Mouse (Mus musculus) liver, embryonic 15.5 days (tissue): ENCODE data around the gene Erbin. TPM values are rescaled to one million over a fixed set of nuclear protein-coding genes. Genes with fewer than 3 reads are reported as not detected.

ENCODE experiments used
- ATAC-seq: fragments of 200-750 bp; cut with Nextera tagmentation; 2 replicates; pipeline ENCODE4 v1.8.0; 2017; ENCODE audit warnings: moderate number of reproducible peaks, mild to moderate bottlenecking, moderate library complexity; ENCODE audit not compliant: insufficient read depth
- H3K27ac ChIP-seq: fragments of 300-500 bp; sonication (generic); replicated peaks from 2 replicates; pipeline ENCODE4 v1.5.1; 2015; ENCODE audit warnings: mild to moderate bottlenecking, inconsistent platforms
- H3K27me3 ChIP-seq: fragments of 300-500 bp; sonication (generic); 2 replicates; pipeline ENCODE4 v1.6.1; 2015; ENCODE audit warnings: mild to moderate bottlenecking, inconsistent platforms
- H3K36me3 ChIP-seq: fragments of 300-500 bp; sonication (generic); replicated peaks from 2 replicates; pipeline ENCODE4 v1.6.1; 2015; ENCODE audit warnings: moderate library complexity, mild to moderate bottlenecking, inconsistent platforms
- H3K4me1 ChIP-seq: fragments of 300-500 bp; sonication (generic); replicated peaks from 2 replicates; pipeline ENCODE4 v1.6.1; 2015; ENCODE audit warnings: inconsistent platforms
- H3K4me2 ChIP-seq: fragments of 300-500 bp; sonication (generic); 2 replicates; pipeline ENCODE4 v1.6.1; 2015; ENCODE audit warnings: moderate library complexity, mild to moderate bottlenecking, inconsistent platforms
- H3K4me3 ChIP-seq: fragments of 300-500 bp; sonication (generic); replicated peaks from 2 replicates; pipeline ENCODE4 v1.5.1; 2015; ENCODE audit warnings: mild to moderate bottlenecking, inconsistent platforms
- H3K9ac ChIP-seq: fragments of 300-500 bp; sonication (generic); 2 replicates; pipeline ENCODE4 v1.6.1; 2015; ENCODE audit warnings: moderate library complexity, mild to moderate bottlenecking, inconsistent platforms
- H3K9me3 ChIP-seq: fragments of 300-500 bp; sonication (generic); replicated peaks from 2 replicates; pipeline ENCODE4 v1.6.1; 2016; ENCODE audit warnings: inconsistent platforms
- WGBS: fragments of 180-500 bp; shearing (Covaris S2); methylation state at CpG from one replicate; pipeline ENCODE4 v1.1.7; 2015; ENCODE audit warnings: mixed read lengths; ENCODE audit not compliant: insufficient replicate concordance; 5-methylcytosine and 5-hydroxymethylcytosine counted together
- polyA plus RNA-seq: library from polyadenylated mRNA; unstranded; fragments of >200 nt; fragmentation: Nextera tagmentation; extraction: Ambion mirVana; gene quantifications from 2 replicates; pipeline ENCODE4 v1.2.1, GENCODE M21; 2015

Erbin gene
- polyA plus RNA-seq, 1 experiment from 2014 or later, result 4.5 TPM

- Histone ChIP-seq H3K4me3 (no peak overlapping the region), H3K9me3 (no peaks in the 10 kb centered on the region), H3K4me1 (no peaks in the 10 kb centered on the region), H3K9ac (no peak overlapping the region), H3K36me3 (peaks cover 6% of the 10 kb centered on the region; the same call in 1 of the 2 replicates), H3K27me3 (no peaks in the 10 kb centered on the region), H3K4me2 (no peak overlapping the region), H3K27ac (no peak overlapping the region)
- 31% methylated on average over 1 of the region's 1 CpGs for WGBS
- no peak for ATAC-seq
These were observed 51.4 kb downstream of the Erbin start for GRCm38 (mm10) chr13:103868875-103869274.

GRCm38 (mm10) chr13:103862041-103862440, 58.3 kb downstream of the Erbin start:
- 66% methylated on average over 4 of the region's 4 CpGs for WGBS
- Histone ChIP-seq H3K27ac (no peak overlapping the region), H3K9me3 (no peaks in the 10 kb centered on the region), H3K4me3 (no peak overlapping the region), H3K36me3 (peaks cover 8% of the 10 kb centered on the region; the same call in 1 of the 2 replicates), H3K9ac (no peak overlapping the region), H3K27me3 (no peaks in the 10 kb centered on the region), H3K4me2 (no peak overlapping the region), H3K4me1 (no peaks in the 10 kb centered on the region)
- no peak for ATAC-seq

- peaks cover 13% of the 10 kb centered on the region; the same call in 1 of the 2 replicates for H3K36me3 ChIP-seq
- ATAC-seq, result no peak
- H3K27me3 ChIP-seq, result no peaks in the 10 kb centered on the region
- WGBS, result 74% methylated on average over 2 of the region's 2 CpGs
- no peak overlapping the region for H3K27ac ChIP-seq
- H3K9ac ChIP-seq, result no peak overlapping the region
- H3K9me3 ChIP-seq, result no peaks in the 10 kb centered on the region
- H3K4me1 ChIP-seq, result no peaks in the 10 kb centered on the region
- no peak overlapping the region for H3K4me3 ChIP-seq
- no peak overlapping the region for H3K4me2 ChIP-seq
These were observed 61.3 kb downstream of the Erbin start for GRCm38 (mm10) chr13:103859041-103859440.

- Histone ChIP-seq H3K9me3 (no peaks in the 10 kb centered on the region), H3K4me1 (no peaks in the 10 kb centered on the region), H3K27me3 (no peaks in the 10 kb centered on the region), H3K9ac (no peak overlapping the region), H3K27ac (no peak overlapping the region), H3K4me2 (no peak overlapping the region), H3K36me3 (peaks cover 23% of the 10 kb centered on the region), H3K4me3 (no peak overlapping the region)
- 70% methylated on average over 2 of the region's 2 CpGs for WGBS
- ATAC-seq, result no peak
These were observed 72.7 kb downstream of the Erbin start for GRCm38 (mm10) chr13:103847614-103848013.

- H3K27ac ChIP-seq, result no peak overlapping the region
These were observed 78.8 kb downstream of the Erbin start for GRCm38 (mm10) chr13:103841287-103842201.

GRCm38 (mm10) chr13:103838619-103839018, 81.7 kb downstream of the Erbin start:
- ATAC-seq, result no peak
- Histone ChIP-seq H3K27me3 (no peaks in the 10 kb centered on the region), H3K4me3 (no peak overlapping the region), H3K4me2 (no peak overlapping the region), H3K36me3 (peaks cover 51% of the 10 kb centered on the region), H3K4me1 (no peaks in the 10 kb centered on the region), H3K9ac (no peak overlapping the region), H3K9me3 (no peaks in the 10 kb centered on the region), H3K27ac (no peak overlapping the region)
- 79% methylated on average over 2 of the region's 2 CpGs for WGBS

More at GRCm38 (mm10) chr13:103841287-103842201, 78.8 kb downstream of the Erbin start:
- no peak for ATAC-seq
- Histone ChIP-seq H3K9ac (no peak overlapping the region), H3K27me3 (no peaks in the 10 kb centered on the region), H3K4me2 (no peak overlapping the region), H3K36me3 (peaks cover 45% of the 10 kb centered on the region), H3K4me3 (no peak overlapping the region), H3K4me1 (no peaks in the 10 kb centered on the region), H3K9me3 (no peaks in the 10 kb centered on the region)
- WGBS, result 63% methylated on average over 5 of the region's 5 CpGs

GRCm38 (mm10) chr13:103829623-103830135, 90.6 kb downstream of the Erbin start:
- Histone ChIP-seq H3K4me1 (peaks cover 4% of the 10 kb centered on the region; the same call in 1 of the 2 replicates), H3K9me3 (no peaks in the 10 kb centered on the region), H3K27ac (no peak overlapping the region), H3K4me3 (no peak overlapping the region), H3K36me3 (peaks cover 15% of the 10 kb centered on the region), H3K4me2 (no peak overlapping the region), H3K9ac (no peak overlapping the region), H3K27me3 (no peaks in the 10 kb centered on the region)
- WGBS, result 76% methylated on average over 2 of the region's 2 CpGs
- ATAC-seq, result no peak

- Histone ChIP-seq H3K4me2 (no peak overlapping the region), H3K9ac (no peak overlapping the region), H3K27ac (no peak overlapping the region), H3K4me3 (no peak overlapping the region), H3K4me1 (peaks cover 4% of the 10 kb centered on the region; the same call in 1 of the 2 replicates), H3K9me3 (no peaks in the 10 kb centered on the region), H3K27me3 (no peaks in the 10 kb centered on the region), H3K36me3 (peaks cover 14% of the 10 kb centered on the region)
- no peak for ATAC-seq
- WGBS, result 63% methylated on average over 1 of the region's 1 CpGs
These were observed 98.0 kb downstream of the Erbin start for GRCm38 (mm10) chr13:103822270-103822669.

GRCm38 (mm10) chr13:103819377-103819776, 100.9 kb downstream of the Erbin start:
- no peak overlapping the region for H3K27ac ChIP-seq
- H3K4me1 ChIP-seq, result no peaks in the 10 kb centered on the region
- ATAC-seq, result no peak
- no peak overlapping the region for H3K9ac ChIP-seq
- H3K4me2 ChIP-seq, result no peak overlapping the region
- H3K4me3 ChIP-seq, result no peak overlapping the region
- 52% methylated on average over 5 of the region's 5 CpGs for WGBS
- peaks cover 21% of the 10 kb centered on the region for H3K36me3 ChIP-seq
- no peaks in the 10 kb centered on the region for H3K27me3 ChIP-seq
- H3K9me3 ChIP-seq, result no peaks in the 10 kb centered on the region

GRCm38 (mm10) chr13:103817935-103818334, 102.4 kb downstream of the Erbin start:
- 76% methylated on average over 3 of the region's 3 CpGs for WGBS
- no peak for ATAC-seq
- no peaks in the 10 kb centered on the region for H3K27me3 ChIP-seq
- no peak overlapping the region for H3K9ac ChIP-seq
- H3K36me3 ChIP-seq, result peaks cover 21% of the 10 kb centered on the region
- H3K9me3 ChIP-seq, result no peaks in the 10 kb centered on the region
- no peak overlapping the region for H3K4me3 ChIP-seq
- no peaks in the 10 kb centered on the region for H3K4me1 ChIP-seq
- no peak overlapping the region for H3K27ac ChIP-seq
- H3K4me2 ChIP-seq, result no peak overlapping the region

- no peak for ATAC-seq
- no peaks in the 10 kb centered on the region for H3K27me3 ChIP-seq
- H3K9me3 ChIP-seq, result no peaks in the 10 kb centered on the region
- H3K36me3 ChIP-seq, result no peaks in the 10 kb centered on the region
- no peak overlapping the region for H3K9ac ChIP-seq
- no peak overlapping the region for H3K27ac ChIP-seq
- H3K4me2 ChIP-seq, result no peak overlapping the region
- H3K4me3 ChIP-seq, result no peak overlapping the region
- peaks cover 3% of the 10 kb centered on the region; the same call in 1 of the 2 replicates for H3K4me1 ChIP-seq
- WGBS, result 24% methylated on average over 5 of the region's 5 CpGs
These were observed 112.8 kb downstream of the Erbin start for GRCm38 (mm10) chr13:103807464-103807863.
